Mouse (Mus musculus): ENCODE data around the gene Rap1a. TPM values are rescaled to one million over a fixed set of nuclear protein-coding genes. Genes with fewer than 3 reads are reported as not detected.

The Rap1a gene
- total RNA-seq (2014; fragmentation: Nextera tagmentation), result 97.7 and 124 TPM in 2 replicates
- total RNA-seq (2017), result 105 and 121 TPM in 2 replicates
- 11.5 and 17.7 TPM in 2 replicates for polyA plus RNA-seq (2012)

DNA sequence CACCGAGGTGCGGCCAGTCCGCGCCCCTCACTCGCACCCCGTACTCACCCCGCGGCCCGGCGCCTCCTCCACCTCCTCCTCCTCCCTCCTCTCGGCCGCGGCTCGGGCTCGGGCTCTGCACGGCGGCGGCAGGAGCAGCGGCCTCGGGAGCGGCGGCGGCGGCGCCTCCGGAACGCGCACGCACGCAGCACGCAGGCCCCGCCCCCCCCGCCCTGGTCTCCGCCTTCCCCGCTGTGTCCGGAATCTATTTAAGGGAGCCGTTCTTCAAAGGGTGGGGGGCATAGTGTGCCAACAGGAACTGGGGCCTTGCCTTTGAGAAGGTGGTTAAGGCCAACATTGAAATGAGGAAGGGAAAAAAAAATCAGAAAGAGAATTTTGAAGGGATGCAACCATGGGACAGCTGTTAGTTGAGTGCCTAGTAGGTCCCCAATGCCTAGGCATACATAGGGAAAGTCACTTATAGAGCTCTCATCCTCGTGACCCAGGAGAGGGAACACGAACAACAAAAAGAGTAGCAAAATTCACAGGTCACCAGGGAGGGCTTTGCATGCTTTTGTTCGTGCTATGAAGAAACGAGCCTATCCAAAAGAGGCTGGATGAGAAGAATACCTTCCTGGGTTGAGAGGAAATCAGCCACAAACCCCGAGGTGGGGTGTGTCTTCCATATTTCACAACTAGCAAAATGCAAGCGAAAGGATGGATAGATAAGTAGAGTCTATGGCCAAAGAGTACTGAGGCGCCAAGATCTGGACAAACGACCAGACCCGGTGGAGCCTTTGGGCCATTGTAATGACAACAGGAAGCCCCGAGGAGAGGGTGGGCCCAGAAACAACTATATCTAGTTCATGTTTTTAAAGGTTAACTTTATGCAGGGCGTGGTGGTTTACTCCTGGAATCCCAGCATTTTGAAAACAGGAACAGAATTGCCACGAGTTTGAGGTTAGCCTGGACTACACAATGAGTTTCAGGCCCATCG, at the start of gene Rap1a:
TSS of gene Rap1a (minus strand) at position 146 of the 976 bp plus-strand sequence.
- H3K4me3 ChIP-seq (ENCODE audit: low read depth, low read length), result peak within 1 kb of the TSS; percentile 93
- TF ChIP-seq TAL1 (conservative IDR thresholded peaks at IDR 0.05; ENCODE audit: low read depth, low read length), result no peak
- TF ChIP-seq POLR2AphosphoS5 (IDR thresholded peaks at IDR 0.05; ENCODE audit: insufficient replicate concordance, low read depth, low read length), result no peak
- no peak for TF ChIP-seq GATA1 (IDR thresholded peaks at IDR 0.05; ENCODE audit: borderline replicate concordance, low read length)
- no peak for TF ChIP-seq GATA2 (IDR thresholded peaks at IDR 0.05; ENCODE audit: borderline replicate concordance, low read depth, low read length)
- no peak for TF ChIP-seq CTCF (IDR thresholded peaks at IDR 0.05; ENCODE audit: low read depth, low read length)
- H3K9me3 ChIP-seq (replicated peaks), result no peaks in the 10 kb centered on the region
- H3K27me3 ChIP-seq (ENCODE audit: insufficient read depth, low read length), result no peaks in the 10 kb centered on the region
- peaks cover 2% of the 10 kb centered on the region for H3K36me3 ChIP-seq (replicated peaks)
- ATAC-seq (ENCODE audit: extremely low read depth, insufficient number of reproducible peaks, low FRiP score, poor library complexity, severe bottlenecking), result peak; percentile 50
- peak; percentile 63 for DNase-seq (ENCODE audit: low spot score)
- peaks cover 63% of the 10 kb centered on the region for H3K4me1 ChIP-seq (ENCODE audit: insufficient read depth, low read depth, low read length)

DNA sequence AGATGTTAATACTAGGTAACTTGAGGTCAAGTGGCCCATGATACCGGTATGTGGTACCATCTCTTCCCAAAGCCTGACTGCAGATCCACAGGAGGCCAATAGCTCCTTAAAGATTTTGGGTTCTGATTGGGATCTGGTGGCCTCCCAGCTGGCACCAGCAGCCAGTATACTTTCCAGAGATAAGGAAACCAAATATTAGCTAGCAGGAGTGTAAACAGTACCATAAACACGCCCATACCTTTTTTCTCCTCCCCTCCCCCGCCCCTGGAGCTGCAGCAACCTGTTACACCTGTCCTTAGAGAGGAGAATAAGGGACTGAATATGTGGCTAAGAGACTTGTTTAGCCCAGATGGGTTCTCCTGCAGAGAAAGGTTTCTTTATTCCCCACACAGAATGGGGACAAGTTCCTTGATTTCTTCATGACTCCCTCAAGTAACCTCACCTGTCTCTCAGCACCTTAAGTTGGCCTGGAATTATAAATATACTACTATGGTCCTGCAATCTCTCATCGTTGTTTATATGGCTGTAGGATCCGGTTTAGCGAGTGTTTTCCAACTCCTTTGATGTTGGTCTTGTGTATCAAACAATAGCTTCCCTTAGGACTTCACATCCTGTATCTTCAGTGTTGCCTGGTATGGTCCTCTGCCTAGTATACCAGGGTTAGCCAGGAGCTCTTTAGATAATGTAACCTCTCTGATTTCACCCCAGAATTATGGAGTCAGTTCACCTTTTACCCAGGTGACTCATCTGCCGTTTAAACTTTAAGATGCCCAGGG, 45.3 kb upstream of the Rap1a start:
- Histone ChIP-seq H3K4me3 (ENCODE audit: low read depth, low read length) (no peak overlapping the region), H3K4me1 (ENCODE audit: insufficient read depth, low read depth, low read length) (peaks cover 4% of the 10 kb centered on the region; the same call in 1 of the 2 replicates), H3K27me3 (ENCODE audit: insufficient read depth, low read length) (peaks cover 29% of the 10 kb centered on the region), H3K9me3 (replicated peaks) (no peaks in the 10 kb centered on the region), H3K36me3 (replicated peaks) (no peaks in the 10 kb centered on the region)
- ATAC-seq (ENCODE audit: extremely low read depth, insufficient number of reproducible peaks, low FRiP score, poor library complexity, severe bottlenecking) (no peak), DNase-seq (ENCODE audit: low spot score) (no peak)
- TF ChIP-seq CTCF (IDR thresholded peaks at IDR 0.05; ENCODE audit: low read depth, low read length), result no peak
- TF ChIP-seq POLR2AphosphoS5 (IDR thresholded peaks at IDR 0.05; ENCODE audit: insufficient replicate concordance, low read depth, low read length), result no peak
- TF ChIP-seq GATA1 (IDR thresholded peaks at IDR 0.05; ENCODE audit: borderline replicate concordance, low read length), result no peak
- no peak for TF ChIP-seq TAL1 (conservative IDR thresholded peaks at IDR 0.05; ENCODE audit: low read depth, low read length)
- TF ChIP-seq GATA2 (IDR thresholded peaks at IDR 0.05; ENCODE audit: borderline replicate concordance, low read depth, low read length), result no peak

DNA sequence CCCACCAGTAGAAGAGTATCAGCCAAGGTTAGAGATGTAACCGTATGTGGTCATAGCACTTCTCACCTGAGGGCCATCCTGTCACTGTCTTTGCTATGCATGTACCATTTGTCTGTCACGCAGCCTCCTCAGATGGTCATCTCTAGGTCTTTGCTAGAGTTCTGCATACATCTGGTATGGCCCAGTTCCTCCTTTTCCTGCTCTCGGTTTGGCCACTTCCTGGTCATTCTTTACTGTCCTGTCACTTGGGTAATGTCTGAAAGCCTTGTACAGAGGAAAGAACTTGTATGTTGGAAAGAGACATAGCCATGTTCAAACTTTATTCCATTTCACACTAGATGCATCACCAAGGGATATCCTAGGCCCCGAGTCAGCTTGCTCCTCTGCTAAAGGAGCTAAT, 38.7 kb upstream of the Rap1a start:
- H3K36me3 ChIP-seq (replicated peaks), result no peaks in the 10 kb centered on the region
- no peaks in the 10 kb centered on the region; the same call in 1 of the 2 replicates for H3K4me1 ChIP-seq (ENCODE audit: insufficient read depth, low read depth, low read length)
- TF ChIP-seq TAL1 (conservative IDR thresholded peaks at IDR 0.05; ENCODE audit: low read depth, low read length) (no peak), GATA1 (IDR thresholded peaks at IDR 0.05; ENCODE audit: borderline replicate concordance, low read length) (no peak), CTCF (IDR thresholded peaks at IDR 0.05; ENCODE audit: low read depth, low read length) (no peak), POLR2AphosphoS5 (IDR thresholded peaks at IDR 0.05; ENCODE audit: insufficient replicate concordance, low read depth, low read length) (no peak), GATA2 (IDR thresholded peaks at IDR 0.05; ENCODE audit: borderline replicate concordance, low read depth, low read length) (no peak)
- DNase-seq (ENCODE audit: low spot score) (no peak), ATAC-seq (ENCODE audit: extremely low read depth, insufficient number of reproducible peaks, low FRiP score, poor library complexity, severe bottlenecking) (no peak)
- no peak overlapping the region for H3K4me3 ChIP-seq (ENCODE audit: low read depth, low read length)
- H3K27me3 ChIP-seq (ENCODE audit: insufficient read depth, low read length), result peaks cover 15% of the 10 kb centered on the region; the same call in 1 of the 2 replicates
- no peaks in the 10 kb centered on the region for H3K9me3 ChIP-seq (replicated peaks)

DNA sequence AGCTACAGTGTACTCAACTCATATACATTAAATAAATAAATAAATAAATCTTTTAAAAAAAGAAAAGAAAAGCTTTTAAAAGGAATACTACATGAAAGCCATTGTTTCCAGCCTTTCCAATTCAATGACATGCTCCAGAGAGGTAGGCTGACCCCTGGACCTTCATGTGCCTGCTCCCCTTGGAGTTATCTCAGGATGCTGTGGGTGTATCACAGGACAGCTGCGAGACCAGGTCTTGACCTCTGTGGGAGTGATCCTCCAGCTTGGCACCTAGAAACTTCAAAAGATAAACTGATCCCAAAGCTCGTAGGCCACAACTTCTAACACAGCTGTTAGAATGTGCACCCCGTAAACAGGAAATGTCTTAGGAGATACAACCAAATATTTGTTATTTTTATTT, 37.5 kb upstream of the Rap1a start:
- no peak for TF ChIP-seq TAL1 (conservative IDR thresholded peaks at IDR 0.05; ENCODE audit: low read depth, low read length)
- no peak for TF ChIP-seq GATA1 (IDR thresholded peaks at IDR 0.05; ENCODE audit: borderline replicate concordance, low read length)
- TF ChIP-seq GATA2 (IDR thresholded peaks at IDR 0.05; ENCODE audit: borderline replicate concordance, low read depth, low read length), result no peak
- TF ChIP-seq CTCF (IDR thresholded peaks at IDR 0.05; ENCODE audit: low read depth, low read length), result no peak
- TF ChIP-seq POLR2AphosphoS5 (IDR thresholded peaks at IDR 0.05; ENCODE audit: insufficient replicate concordance, low read depth, low read length), result no peak

DNA sequence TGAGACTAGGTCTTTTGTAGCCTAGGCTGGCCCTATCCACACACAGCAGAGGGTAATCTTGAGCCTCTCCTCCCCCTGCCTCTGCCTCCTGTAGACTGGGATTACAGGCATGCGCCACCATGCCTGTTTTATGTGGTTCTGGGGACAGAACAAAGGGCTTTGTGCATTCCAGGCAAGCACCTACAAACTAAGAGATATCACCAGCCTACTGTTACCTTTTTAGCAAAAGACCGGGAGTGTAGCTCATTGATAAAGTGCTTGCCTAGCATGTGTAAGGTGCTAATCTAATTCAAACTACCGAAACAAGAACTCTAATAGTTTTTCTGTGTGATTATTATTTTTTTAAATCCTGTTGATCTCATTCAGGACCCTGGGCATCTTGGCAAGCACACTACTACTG, 35.7 kb upstream of the Rap1a start:
- H3K4me3 ChIP-seq (ENCODE audit: low read depth, low read length), result no peak overlapping the region
- H3K4me1 ChIP-seq (ENCODE audit: insufficient read depth, low read depth, low read length), result no peaks in the 10 kb centered on the region; the same call in 1 of the 2 replicates
- no peaks in the 10 kb centered on the region for H3K36me3 ChIP-seq (replicated peaks)
- no peak for DNase-seq (ENCODE audit: low spot score)
- no peak for TF ChIP-seq POLR2AphosphoS5 (IDR thresholded peaks at IDR 0.05; ENCODE audit: insufficient replicate concordance, low read depth, low read length)
- TF ChIP-seq GATA1 (IDR thresholded peaks at IDR 0.05; ENCODE audit: borderline replicate concordance, low read length), result no peak
- no peak for TF ChIP-seq CTCF (IDR thresholded peaks at IDR 0.05; ENCODE audit: low read depth, low read length)
- no peak for TF ChIP-seq GATA2 (IDR thresholded peaks at IDR 0.05; ENCODE audit: borderline replicate concordance, low read depth, low read length)
- TF ChIP-seq TAL1 (conservative IDR thresholded peaks at IDR 0.05; ENCODE audit: low read depth, low read length), result no peak
- no peaks in the 10 kb centered on the region for H3K9me3 ChIP-seq (replicated peaks)
- ATAC-seq (ENCODE audit: extremely low read depth, insufficient number of reproducible peaks, low FRiP score, poor library complexity, severe bottlenecking), result no peak
- H3K27me3 ChIP-seq (ENCODE audit: insufficient read depth, low read length), result 0 out of 2 replicates have a peak, but pooled peaks cover 9% of the 10 kb centered on the region

More for the DNA sequence above, 37.5 kb upstream of the Rap1a start:
- DNase-seq (ENCODE audit: low spot score) (no peak), ATAC-seq (ENCODE audit: extremely low read depth, insufficient number of reproducible peaks, low FRiP score, poor library complexity, severe bottlenecking) (no peak)
- Histone ChIP-seq H3K4me3 (ENCODE audit: low read depth, low read length) (no peak overlapping the region), H3K36me3 (replicated peaks) (no peaks in the 10 kb centered on the region), H3K9me3 (replicated peaks) (no peaks in the 10 kb centered on the region), H3K27me3 (ENCODE audit: insufficient read depth, low read length) (peaks cover 16% of the 10 kb centered on the region; the same call in 1 of the 2 replicates), H3K4me1 (ENCODE audit: insufficient read depth, low read depth, low read length) (no peaks in the 10 kb centered on the region; the same call in 1 of the 2 replicates)
